Comparison of ENCODE assay signal across 8 mouse cellular contexts in the genomic region with DNA sequence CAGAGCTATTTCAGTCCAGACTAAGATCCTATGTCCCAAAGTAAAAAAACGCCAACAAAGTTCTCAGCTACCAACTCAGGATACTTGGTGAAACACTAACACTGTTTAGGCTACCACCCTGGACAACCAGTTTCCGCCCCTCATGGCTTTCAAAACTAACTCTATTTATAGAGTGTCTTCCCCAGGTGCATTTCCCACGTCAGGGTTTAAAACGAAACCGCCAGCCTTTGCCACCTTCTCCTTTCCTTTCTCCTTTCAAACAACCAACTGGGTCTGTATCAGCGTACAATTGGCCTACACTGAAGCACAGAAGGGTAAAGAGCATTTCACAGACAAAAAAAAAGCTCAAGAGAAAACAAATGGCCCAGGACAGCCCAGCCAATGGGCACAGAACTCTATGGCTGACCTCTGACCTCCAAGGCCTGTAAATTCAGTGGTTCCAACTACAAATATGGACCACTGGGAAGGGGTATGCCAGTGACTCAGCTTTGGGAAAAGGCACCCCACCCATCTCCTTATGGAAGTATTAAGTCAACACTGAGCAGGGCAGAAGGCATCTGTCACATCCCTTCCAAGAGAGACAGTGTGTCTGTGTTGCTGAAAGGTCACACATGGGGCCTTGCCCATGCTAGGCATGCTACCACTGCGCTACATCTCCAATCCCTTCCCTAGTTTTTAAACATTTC. TPM values are rescaled to one million over a fixed set of nuclear protein-coding genes. Genes with fewer than 3 reads are reported as not detected.
DNase-seq lines count a peak whose midpoint lies in the region; ATAC-seq lines count a peak whose summit lies in the region.

No protein-coding gene starts in this region.

- no peak for DNase-seq in kidney, postnatal 10 days
- DNase-seq in limb, embryonic 11.5 days (ENCODE audit: low spot score) = no peak
- DNase-seq in right cerebral cortex, postnatal 14 days = no peak
- DNase-seq in layer of hippocampus, adult 9-10 months (ENCODE audit: low spot score) = no peak
- DNase-seq in MN1 (ENCODE audit: low spot score) = no peak

- H3K4me3 ChIP-seq in kidney, embryonic 16.5 days (ENCODE audit: low read length) = peak overlapping the region; percentile 86
- peak overlapping the region; percentile 76 for H3K4me3 ChIP-seq in embryonic facial prominence, embryonic 15.5 days (replicated peaks)
- H3K4me3 ChIP-seq in limb, embryonic 11.5 days (ENCODE audit: low read depth, low read length) = peak overlapping the region; percentile 95; the same call in 1 of the 2 replicates
- peak overlapping the region; percentile 11; the same call in 1 of the 2 replicates for H3K4me3 ChIP-seq in neural tube, embryonic 12.5 days

- 54% methylated on average over 7 of the region's 7 CpGs for WGBS in kidney, embryonic 16.5 days
- 66% methylated on average over 7 of the region's 7 CpGs for WGBS in embryonic facial prominence, embryonic 15.5 days
- 83% methylated on average over 7 of the region's 7 CpGs for WGBS in limb, embryonic 11.5 days
- WGBS in neural tube, embryonic 12.5 days = 53% methylated on average over 7 of the region's 7 CpGs

- H3K36me3 ChIP-seq in kidney, embryonic 16.5 days (ENCODE audit: insufficient read depth, low read length) = no peaks in the 10 kb centered on the region
- no peaks in the 10 kb centered on the region for H3K36me3 ChIP-seq in embryonic facial prominence, embryonic 15.5 days
- no peaks in the 10 kb centered on the region for H3K36me3 ChIP-seq in limb, embryonic 11.5 days (ENCODE audit: control insufficient read depth, insufficient read depth, low read length)
- no peaks in the 10 kb centered on the region for H3K36me3 ChIP-seq in neural tube, embryonic 12.5 days

- H3K9me3 ChIP-seq in kidney, embryonic 16.5 days (ENCODE audit: low read length) = no peaks in the 10 kb centered on the region
- no peaks in the 10 kb centered on the region for H3K9me3 ChIP-seq in embryonic facial prominence, embryonic 15.5 days (replicated peaks)
- H3K9me3 ChIP-seq in limb, embryonic 11.5 days (ENCODE audit: control insufficient read depth, low read length) = no peaks in the 10 kb centered on the region
- H3K9me3 ChIP-seq in neural tube, embryonic 12.5 days = no peaks in the 10 kb centered on the region

- H3K4me1 ChIP-seq in kidney, embryonic 16.5 days (ENCODE audit: insufficient read depth, low read length) = peaks cover 66% of the 10 kb centered on the region
- H3K4me1 ChIP-seq in embryonic facial prominence, embryonic 15.5 days = peaks cover 41% of the 10 kb centered on the region
- peaks cover 30% of the 10 kb centered on the region for H3K4me1 ChIP-seq in limb, embryonic 11.5 days (ENCODE audit: control insufficient read depth, insufficient read depth, low read length)
- peaks cover 52% of the 10 kb centered on the region for H3K4me1 ChIP-seq in neural tube, embryonic 12.5 days

- peak overlapping the region; percentile 94; the same call in 1 of the 2 replicates for H3K9ac ChIP-seq in kidney, embryonic 16.5 days (replicated peaks; ENCODE audit: low read length)
- H3K9ac ChIP-seq in embryonic facial prominence, embryonic 15.5 days = no peak overlapping the region
- H3K9ac ChIP-seq in limb, embryonic 11.5 days (ENCODE audit: low read length) = 0 out of 2 replicates have a peak overlapping the region, but pooled peaks have one; percentile 9
- H3K9ac ChIP-seq in neural tube, embryonic 12.5 days = no peak overlapping the region

- no peak for ATAC-seq in kidney, embryonic 16.5 days (ENCODE audit: low FRiP score, low TSS enrichment)
- no peak for ATAC-seq in embryonic facial prominence, embryonic 15.5 days (ENCODE audit: insufficient number of reproducible peaks, low FRiP score, low TSS enrichment, low read depth)
- ATAC-seq in limb, embryonic 11.5 days (ENCODE audit: insufficient number of reproducible peaks, low FRiP score, low TSS enrichment, low read depth) = no peak
- ATAC-seq in neural tube, embryonic 12.5 days (ENCODE audit: low FRiP score, low read depth) = no peak

- peak overlapping the region; percentile 82 for H3K4me2 ChIP-seq in kidney, embryonic 16.5 days (replicated peaks; ENCODE audit: low read depth, low read length)
- H3K4me2 ChIP-seq in embryonic facial prominence, embryonic 15.5 days (replicated peaks) = peak overlapping the region; percentile 74
- H3K4me2 ChIP-seq in limb, embryonic 11.5 days (ENCODE audit: low read depth, severe bottlenecking) = peak overlapping the region; percentile 54; the same call in 1 of the 2 replicates
- H3K4me2 ChIP-seq in neural tube, embryonic 12.5 days (replicated peaks) = peak overlapping the region; percentile 80

- peak overlapping the region; percentile 5 for H3K27ac ChIP-seq in kidney, embryonic 16.5 days (ENCODE audit: low read length)
- no peak overlapping the region for H3K27ac ChIP-seq in embryonic facial prominence, embryonic 15.5 days (replicated peaks)
- no peak overlapping the region for H3K27ac ChIP-seq in limb, embryonic 11.5 days (replicated peaks; ENCODE audit: low read depth, low read length)
- H3K27ac ChIP-seq in neural tube, embryonic 12.5 days = no peak overlapping the region

- no peaks in the 10 kb centered on the region for H3K27me3 ChIP-seq in kidney, embryonic 16.5 days (ENCODE audit: insufficient read depth, low read length)
- no peaks in the 10 kb centered on the region for H3K27me3 ChIP-seq in embryonic facial prominence, embryonic 15.5 days
- H3K27me3 ChIP-seq in limb, embryonic 11.5 days (ENCODE audit: control insufficient read depth, insufficient read depth, low read length) = no peaks in the 10 kb centered on the region
- 0 out of 2 replicates have a peak, but pooled peaks cover 5% of the 10 kb centered on the region for H3K27me3 ChIP-seq in neural tube, embryonic 12.5 days (replicated peaks)

RNA-seq across cellular contexts. Expression of gene Clic4, which starts 2.8 kb away (rescaled TPM):
- polyA plus RNA-seq in kidney, embryonic 16.5 days (2015; fragmentation: Nextera tagmentation; extraction: Ambion mirVana) = 209 and 228 TPM in 2 replicates
- polyA plus RNA-seq in embryonic facial prominence, embryonic 15.5 days (2015; fragmentation: Nextera tagmentation; extraction: Ambion mirVana) = 111 and 113 TPM in 2 replicates
- 141 and 161 TPM in 2 replicates for polyA plus RNA-seq in limb, embryonic 11.5 days (2014; fragmentation: Nextera tagmentation; extraction: Ambion mirVana)
- polyA plus RNA-seq in neural tube, embryonic 12.5 days (2016; fragmentation: Nextera tagmentation; extraction: Ambion mirVana) = 150 and 151 TPM in 2 replicates

Comparison
In these comparisons a context has a peak if more than half of its experiments do, and no peak if none do; other contexts are left out.
1. H3K4me3 ChIP-seq: peak in every context shown above with its lines; median percentile 95 in limb, embryonic 11.5 days; 86 in kidney, embryonic 16.5 days; 76 in embryonic facial prominence, embryonic 15.5 days; 11 in neural tube, embryonic 12.5 days.
2. H3K9ac ChIP-seq: peak in kidney, embryonic 16.5 days (single experiment) and limb, embryonic 11.5 days (single experiment); none in embryonic facial prominence, embryonic 15.5 days (single experiment) and neural tube, embryonic 12.5 days (single experiment).
3. Peak in every context shown above with its lines, with median percentiles within 50 percentile points of each other: H3K4me2 ChIP-seq.